Mouse (Mus musculus) layer of hippocampus, adult 11-12 months (tissue): ENCODE data around the gene Cpa1.

Experiments
- DNase-seq: peaks from one replicate; pipeline ENCODE4 v3.0.0; 2022; ENCODE audit warnings: low spot score

Cpa1 gene

DNA sequence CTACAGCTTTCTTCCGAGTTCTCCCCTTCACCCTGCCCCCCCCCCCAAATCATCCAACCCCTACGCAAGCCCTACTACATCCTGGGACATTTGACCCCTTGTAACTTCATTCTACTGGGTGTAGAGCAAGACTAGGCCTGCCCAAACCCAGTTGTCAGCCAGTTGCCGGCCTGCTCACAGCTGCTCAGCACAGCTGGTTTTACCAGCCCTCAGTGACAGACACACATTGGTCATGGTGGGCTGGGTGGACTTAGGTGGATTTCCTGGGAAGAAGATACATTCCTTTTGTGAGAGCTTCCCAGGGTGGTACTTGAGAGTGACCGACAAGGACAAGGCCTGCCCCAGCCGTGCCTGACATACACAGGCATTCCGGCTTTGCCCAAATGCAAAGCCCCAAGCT lies 18.0 kb upstream of the Cpa1 start:
- no peak for DNase-seq

DNA sequence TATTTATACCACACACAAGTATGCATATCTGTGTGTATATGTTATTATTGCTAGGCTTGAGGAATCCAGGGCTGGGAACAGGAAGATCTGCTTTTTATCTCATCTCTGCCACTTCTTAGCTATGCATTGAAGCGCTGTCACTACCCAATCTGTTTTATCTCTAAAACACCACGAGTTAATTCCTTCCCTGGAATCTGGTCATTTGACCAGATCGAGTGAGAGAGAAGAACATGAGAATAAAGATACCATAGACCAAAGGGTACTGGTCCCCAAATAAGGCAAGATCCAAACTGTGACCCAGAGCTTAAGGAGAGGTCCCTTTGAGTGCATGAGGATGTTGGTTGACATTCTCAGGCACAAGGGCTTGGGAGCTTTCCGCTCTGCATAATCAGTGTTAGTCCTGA lies 17.0 kb upstream of the Cpa1 start:
- DNase-seq = no peak

GRCm38 (mm10) chr6:30624763-30625162 lies 14.3 kb upstream of the Cpa1 start:
- no peak for DNase-seq

- peak; percentile 54 for DNase-seq
Observed at GRCm38 (mm10) chr6:30628152-30628551, 10.9 kb upstream of the Cpa1 start.

DNA sequence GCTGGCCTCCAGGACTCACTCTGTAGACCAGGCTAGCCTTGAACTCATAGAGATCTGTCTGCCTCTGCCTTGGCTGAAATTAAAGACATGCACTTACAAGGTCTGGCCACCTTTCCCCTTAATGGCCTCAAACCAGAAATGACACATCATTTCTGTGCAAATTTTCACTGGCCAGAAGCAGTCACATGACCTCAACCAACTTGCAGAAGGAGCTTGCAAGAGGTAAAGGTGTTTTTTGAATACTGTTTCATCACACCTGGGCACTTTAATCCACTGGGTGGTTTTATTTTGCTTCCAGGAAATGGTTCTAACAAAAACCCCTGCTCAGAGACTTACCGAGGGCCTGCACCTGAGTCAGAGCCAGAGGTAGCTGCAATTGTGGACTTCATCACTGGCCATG lies 9.0 kb upstream of the Cpa1 start:
- no peak for DNase-seq

DNA sequence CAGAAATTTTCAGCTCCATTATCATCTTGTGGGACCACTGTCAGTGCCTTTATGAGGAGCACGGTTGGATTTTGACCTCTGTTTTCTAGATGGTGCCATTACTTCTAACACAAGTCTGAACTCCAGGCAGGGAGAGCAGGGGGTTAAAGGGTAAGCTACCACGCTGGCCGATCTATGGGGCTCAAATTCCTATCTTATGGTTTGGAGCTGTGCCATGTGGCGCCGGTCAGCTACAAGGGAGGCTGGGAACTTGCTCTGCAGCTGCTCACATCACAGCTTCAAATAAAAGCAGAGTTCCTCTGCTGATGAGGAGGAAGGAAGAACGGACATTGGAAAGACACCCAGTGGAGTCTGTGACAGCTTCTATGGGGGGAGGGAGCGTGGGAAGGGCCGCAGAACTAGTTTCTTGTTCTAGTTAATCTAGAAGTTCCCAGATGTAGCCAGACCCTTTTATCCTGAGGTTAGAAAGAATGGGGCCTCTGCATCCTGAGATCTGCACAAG lies 3.6 kb upstream of the Cpa1 start:
- DNase-seq = no peak

DNA sequence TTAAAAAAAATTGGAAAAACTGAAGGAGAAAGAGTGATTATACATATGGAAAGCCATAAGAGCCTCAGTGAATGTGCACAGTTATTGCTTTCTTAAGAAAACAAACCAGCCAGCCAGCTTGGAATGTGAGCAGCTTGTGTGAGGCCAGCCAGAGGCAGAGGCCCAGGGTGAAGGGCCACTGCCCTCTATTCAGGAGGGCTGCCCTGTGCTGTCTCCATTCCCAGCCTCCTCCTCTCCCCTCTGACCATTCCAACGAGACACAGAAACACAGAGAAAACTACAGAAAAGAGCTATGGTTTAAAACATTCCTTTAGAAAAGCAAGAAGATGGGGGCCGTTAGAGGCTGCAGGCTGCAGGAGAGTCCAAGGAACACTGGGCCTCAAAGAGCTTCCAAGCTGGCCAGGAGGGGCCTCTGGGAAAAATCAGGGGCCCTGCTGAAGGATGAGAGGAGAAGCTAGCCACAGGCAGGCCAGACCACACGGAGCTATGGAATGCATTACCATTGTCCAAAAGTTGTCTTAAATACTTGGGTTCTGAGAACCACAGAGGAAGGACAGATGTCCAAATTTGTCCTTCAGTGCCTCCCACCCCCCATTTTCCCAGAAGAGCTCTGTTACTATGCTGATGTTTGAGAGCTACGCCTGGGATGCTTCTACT lies 2.7 kb upstream of the Cpa1 start:
- DNase-seq = no peak

DNA sequence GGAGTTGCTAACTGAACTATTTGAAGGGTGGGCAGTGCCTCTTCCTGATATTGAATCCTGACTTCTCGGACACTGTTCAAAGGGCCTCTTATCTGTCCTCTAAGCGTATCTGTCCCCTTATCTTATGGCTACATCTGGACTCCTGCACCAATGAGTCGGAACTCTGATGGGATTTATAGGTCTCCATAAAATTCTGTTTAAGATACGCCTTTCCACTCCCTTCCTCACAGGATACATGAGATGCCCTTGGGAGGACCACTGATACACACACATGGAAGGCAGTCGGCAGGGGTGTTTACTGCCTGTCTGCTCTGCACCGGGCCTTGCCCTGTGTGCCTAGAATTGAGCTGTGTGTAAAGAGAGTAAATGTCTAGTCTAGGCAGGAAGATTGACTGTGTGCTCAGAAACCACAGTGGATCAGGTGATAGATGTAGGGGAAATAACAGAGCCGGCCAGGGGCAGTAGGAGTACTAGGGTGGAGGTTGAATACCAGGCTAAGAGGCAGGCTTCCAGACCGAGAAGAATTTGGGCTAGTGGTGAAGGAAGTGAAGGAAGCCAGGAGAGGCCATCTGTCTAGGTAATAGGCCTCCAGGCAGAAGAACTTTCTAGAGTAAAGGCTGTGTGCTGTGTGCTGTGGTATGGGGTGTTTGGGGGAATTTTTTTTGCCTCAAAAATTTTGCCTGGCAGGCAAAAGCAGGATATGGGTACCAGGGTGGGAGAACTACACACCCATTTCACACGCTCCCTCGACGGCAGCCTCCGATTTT lies 4.9 kb downstream of the Cpa1 start:
- DNase-seq = no peak

DNA sequence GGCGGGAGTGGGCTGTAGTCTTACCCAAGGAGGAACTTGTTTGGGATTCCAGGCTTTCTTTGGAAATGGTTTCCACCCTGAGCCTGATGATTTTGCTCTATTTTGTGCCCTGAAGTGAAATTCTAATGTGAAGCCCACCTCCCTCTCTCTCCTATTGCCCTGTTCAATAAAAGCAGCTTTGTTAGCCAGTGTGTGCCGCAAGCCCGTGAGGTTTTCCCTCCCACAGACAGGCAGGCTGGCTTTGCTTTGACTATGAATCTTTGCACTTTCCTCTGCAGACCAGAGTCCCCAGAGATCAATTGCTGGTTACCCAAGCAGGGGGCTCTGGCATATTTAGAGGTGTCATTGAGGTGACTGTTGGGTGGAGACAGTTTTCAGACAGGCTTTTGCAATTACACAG lies 5.4 kb downstream of the Cpa1 start:
- no peak for DNase-seq

- no peak for DNase-seq
Observed at GRCm38 (mm10) chr6:30645379-30645778, 6.4 kb downstream of the Cpa1 start.

GRCm38 (mm10) chr6:30649651-30650296 lies 10.8 kb downstream of the Cpa1 start:
- DNase-seq = peak; percentile 34

DNA sequence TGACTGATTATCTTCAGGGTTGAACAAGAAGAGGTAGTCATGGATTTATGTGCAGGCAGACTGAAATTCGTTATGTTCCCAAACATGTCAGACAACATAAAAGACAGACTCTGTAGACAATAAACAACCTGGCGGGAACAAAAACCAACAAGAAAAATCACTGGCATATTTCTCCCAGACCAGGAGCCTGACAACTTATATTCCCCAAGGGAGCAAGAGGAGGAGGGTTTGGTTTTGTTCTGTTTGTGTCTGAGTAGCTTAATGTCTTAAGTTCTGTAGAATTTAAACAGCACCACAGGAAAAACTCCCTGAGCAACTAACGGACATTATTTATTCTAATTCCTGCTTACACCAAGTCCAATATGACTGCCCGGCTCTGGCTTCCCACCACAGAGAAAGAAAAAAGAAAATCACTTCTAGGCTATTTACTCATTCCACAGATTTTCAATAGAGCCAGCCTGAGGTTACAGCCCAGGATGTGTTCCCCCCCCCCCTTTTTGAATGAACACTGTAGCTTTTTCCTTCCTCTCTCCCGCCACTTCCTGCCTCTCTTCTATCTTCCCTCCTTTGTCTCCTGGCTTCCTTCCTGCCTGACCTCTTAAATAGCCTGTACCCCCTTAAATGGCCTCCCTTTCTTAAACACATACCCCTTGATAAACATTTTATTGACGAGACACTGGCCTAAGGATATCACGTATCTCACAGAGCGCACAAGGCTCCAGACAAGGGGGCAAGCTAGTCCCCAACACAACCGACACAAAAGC lies 13.6 kb downstream of the Cpa1 start:
- no peak for DNase-seq

- DNase-seq = no peak
Observed at GRCm38 (mm10) chr6:30653518-30653917, 14.5 kb downstream of the Cpa1 start.

DNA sequence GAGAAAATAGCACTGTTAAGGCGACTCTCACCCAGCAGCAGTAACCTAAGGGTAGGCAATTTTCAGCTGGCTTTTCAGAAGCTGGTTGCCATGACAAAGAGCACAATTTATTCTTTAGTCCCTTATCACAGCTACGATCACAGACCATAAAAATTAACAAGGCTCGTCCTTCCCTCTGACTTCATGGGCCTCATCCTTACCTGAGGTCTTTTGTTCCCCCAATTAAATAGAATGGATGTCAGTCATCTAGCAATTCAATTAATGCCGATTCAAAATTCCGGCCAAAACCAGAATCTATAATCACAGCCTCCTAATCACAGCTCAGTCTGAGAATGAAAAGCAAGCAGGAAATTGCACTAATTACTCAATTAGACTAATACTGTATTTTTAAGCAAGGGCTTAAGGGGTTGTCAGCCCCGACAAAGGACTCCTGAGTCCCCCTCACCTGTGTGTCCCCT lies 15.4 kb downstream of the Cpa1 start:
- DNase-seq = no peak

- no peak for DNase-seq
Observed at GRCm38 (mm10) chr6:30654932-30655331, 15.9 kb downstream of the Cpa1 start.

DNA sequence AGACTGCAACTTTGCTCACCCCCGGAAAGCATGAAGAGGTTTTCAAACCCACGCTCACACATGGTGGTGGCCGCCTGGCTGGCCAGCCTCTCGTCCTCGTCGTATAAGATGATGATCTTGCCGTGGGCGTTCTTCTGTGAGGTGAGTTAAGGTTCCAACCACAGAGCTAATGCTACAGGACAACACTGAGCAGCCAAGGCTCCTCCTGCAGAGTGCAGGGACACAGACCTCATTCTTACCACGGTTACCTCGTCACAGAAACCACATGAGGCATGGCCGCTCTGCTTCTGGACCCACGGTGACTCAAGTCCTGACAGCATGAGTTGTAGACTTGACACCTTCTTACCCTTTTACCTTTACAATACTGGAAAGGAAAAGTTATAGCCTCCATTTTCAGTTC lies 18.3 kb downstream of the Cpa1 start:
- DNase-seq = no peak

GRCm38 (mm10) chr6:30658619-30659018 lies 19.6 kb downstream of the Cpa1 start:
- no peak for DNase-seq

DNA sequence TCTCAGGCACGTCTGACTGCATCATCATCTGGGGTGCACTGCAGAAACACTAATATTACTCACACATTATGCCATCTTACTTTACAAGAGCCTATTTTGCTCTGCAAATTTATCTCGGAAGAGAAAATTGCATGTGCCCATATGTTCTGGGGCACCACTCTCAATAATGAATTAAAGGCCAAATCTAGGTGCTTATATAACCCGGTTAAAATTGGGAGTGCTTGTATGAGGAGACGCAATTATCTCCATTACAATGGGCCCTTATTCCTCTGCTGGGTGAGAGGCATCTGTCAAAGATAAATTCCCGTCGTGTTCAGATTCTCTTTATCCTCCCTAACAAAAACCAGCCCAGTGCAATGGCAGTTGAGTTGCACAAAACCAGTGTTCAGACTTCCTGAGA lies 25.8 kb downstream of the Cpa1 start:
- no peak for DNase-seq

GRCm38 (mm10) chr6:30665296-30665695 lies 26.3 kb downstream of the Cpa1 start:
- DNase-seq = no peak

GRCm38 (mm10) chr6:30666043-30666442 lies 27.0 kb downstream of the Cpa1 start:
- no peak for DNase-seq

DNA sequence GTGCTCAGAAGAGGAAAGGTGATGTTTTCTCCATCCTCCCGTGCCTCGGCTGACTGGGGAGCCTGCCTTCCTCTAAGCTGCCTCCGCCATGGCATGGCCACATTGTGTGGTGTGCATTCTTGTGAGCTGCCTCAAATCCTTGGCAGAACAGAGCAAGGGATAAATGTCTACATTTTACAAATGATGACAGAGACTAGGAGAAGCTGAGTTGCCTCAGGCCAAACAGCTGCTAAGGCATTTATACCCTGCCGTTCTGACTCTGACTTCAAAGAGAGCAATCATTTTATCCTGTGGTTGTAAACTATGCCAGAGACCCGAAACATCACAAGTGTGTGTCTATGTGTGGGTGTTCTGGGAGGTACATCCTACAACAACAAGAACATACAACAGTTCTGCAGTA lies 28.6 kb downstream of the Cpa1 start:
- DNase-seq = no peak

DNA sequence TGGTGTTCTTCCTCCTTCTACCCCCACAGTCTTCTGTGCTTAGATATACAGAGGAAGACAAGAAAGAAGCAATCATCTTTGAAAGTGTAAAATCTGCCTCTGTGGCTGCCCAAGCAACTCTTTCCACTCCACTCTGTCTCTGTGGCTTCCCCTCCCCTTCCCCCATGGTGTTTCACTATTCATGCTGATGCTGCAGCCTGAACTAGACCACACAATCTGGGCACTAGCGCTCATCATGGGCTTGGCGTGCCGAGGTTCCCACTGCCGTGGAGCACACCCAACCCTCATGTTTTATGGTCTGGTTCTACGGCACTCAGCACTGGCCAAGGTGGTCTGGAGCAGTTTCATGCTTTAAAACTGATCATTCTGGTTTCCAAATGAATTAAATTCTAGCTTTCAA lies 32.7 kb downstream of the Cpa1 start:
- DNase-seq = no peak
